Mouse (Mus musculus) adrenal gland, adult 8-10 months (tissue): Measurements from ENCODE around the gene Eng. TPM values are rescaled to one million over a fixed set of nuclear protein-coding genes. Genes with fewer than 3 reads are reported as not detected.

Experiments
- DNase-seq: peaks from one replicate; pipeline ENCODE4 v3.0.0; 2022
- total RNA-seq, 4 experiments: library from RNA; stranded (reverse); gene quantifications; 2 replicates each; pipeline ENCODE4 v1.2.4; 2022

Eng gene
- total RNA-seq, result 100 to 1,000 TPM in 3 of 4 experiments, 10 to 100 TPM in 1; 96.0 to 134 (median 120) TPM

DNA sequence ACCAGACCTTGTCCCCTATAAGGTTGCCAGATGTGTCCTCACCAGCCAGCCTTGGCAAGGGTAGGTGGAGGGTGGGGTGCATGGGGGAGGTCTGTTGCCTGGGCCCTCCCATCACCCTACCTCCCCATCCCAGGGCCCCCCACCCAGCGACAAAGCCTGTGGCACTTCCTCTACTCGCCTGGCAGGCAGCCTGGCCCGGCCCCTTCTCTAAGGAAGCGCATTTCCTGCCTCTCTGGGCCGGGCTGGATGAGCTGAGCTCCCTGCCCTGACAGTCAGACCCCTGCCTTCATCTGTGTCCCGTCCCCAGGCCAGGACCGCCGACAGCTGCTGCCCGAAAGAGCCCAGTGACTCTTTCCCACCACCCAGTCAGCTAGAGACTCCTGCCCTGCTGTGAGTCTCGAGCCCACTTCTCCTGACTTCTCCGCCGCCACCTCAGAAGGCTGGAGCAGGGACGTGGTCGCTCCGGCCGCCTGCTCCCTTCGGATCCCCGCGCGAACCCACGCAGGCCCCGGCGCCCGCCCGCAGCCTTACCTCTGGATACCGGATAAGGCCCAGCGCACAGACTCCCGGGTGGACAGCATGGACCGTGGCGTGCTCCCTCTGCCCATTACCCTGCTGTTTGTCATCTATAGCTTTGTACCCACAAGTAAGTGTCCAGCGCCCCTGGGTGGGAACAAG is at the start of gene Eng:
Gene Eng, plus strand, starts transcription at position 217 of the 678 bp plus-strand sequence.
- DNase-seq, result peak; percentile 62

DNA sequence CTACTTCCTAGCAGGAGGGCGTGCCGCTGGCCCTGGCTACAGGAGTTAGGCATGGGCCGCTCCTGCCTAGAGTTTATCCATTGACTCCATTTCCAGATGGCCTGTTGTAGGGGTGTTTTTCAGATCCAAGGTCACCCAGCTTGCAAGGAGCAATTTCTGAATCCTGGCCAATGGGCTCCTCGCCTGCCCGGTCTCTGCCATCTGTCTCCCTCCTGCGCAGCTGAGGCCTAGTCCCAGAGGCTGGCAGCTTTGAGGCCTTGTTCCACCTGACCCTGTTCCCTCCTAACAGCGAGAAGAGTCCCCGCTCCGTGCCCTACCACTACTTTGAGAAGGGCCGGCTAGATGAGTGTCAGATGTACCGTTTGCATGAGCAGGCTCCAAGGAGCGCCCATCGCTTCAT is 49.7 kb upstream of the Eng start:
- no peak for DNase-seq

DNA sequence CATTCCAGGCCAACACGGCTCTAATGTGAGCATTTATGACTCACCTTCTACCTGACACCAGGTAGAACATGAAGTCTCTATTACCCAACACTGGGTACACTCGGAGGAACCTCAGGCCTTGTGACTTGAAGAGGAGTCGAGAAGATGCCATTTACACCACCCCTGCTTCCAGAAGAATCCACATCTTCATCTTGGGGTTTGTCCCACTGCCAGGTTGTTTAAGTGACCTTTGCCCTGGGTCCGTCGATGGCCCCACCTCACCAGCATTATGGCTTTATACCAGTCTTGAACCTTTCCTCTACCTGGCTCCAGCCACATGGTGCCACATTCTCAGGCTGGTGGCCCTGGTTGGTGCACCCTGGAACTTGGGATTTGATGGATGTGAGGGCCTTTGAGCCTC is 49.1 kb upstream of the Eng start:
- no peak for DNase-seq

DNA sequence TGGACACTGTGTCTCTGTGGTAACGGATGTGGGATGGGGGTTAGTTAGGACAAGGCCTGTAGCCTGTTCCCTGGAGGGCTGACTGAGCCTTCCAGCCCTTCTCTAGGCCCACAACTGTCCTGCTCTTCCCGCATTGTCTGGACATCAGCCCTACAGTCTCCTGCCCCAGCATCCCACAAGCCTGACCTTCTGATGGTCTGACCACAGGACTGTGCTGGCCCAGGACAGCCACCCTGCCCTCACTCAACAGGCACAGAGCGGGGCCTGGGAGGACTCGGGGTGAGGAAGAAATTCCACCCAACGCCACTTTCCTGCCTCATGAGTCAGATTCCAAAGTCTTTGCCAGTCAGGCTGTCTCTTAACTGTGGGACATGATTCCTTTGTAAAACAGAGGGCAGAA is 48.7 kb upstream of the Eng start:
- DNase-seq, result no peak

DNA sequence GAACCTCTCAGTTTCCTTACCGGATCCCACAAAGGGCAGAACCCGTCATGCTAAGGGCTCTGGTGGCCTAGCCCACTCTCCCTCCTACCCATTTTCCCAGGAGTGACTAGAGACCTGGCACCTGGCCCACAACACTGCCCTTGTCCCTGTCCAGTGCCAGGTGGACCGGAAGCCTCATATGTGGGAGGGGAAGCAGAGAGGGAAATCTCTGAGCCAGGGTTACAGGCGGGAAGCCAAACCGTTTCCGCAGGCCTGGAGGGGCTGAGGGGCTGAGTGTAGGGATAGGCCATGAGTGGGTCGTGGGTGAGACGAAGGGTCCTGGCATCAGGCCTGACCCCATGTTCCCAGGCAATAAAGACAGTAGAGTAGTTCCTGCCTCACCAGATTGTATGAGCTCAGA is 47.9 kb upstream of the Eng start:
- DNase-seq, result no peak

DNA sequence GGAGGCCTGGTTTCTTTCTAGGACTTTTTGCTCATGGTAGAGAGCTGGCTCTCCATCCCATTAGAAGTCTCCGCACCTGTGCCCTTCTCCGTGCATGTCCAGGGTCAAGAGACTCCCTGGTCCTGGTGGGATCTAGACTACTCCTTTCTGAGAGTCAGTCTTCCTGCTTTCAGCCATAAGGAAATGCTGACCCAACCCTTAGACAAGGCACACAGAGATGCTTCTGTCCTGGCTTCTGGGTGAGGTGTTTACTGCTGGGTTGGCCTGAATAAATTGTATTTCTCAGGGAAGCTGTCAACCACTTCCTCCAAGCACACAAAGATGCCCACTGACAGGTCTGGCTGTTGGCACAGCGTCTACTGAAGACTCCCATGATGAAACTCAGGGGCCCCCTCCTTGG is 47.0 kb upstream of the Eng start, which contains the start of gene St6galnac6:
Gene St6galnac6, plus strand, starts transcription at position 301 of the 400 bp plus-strand sequence.
- no peak for DNase-seq

DNA sequence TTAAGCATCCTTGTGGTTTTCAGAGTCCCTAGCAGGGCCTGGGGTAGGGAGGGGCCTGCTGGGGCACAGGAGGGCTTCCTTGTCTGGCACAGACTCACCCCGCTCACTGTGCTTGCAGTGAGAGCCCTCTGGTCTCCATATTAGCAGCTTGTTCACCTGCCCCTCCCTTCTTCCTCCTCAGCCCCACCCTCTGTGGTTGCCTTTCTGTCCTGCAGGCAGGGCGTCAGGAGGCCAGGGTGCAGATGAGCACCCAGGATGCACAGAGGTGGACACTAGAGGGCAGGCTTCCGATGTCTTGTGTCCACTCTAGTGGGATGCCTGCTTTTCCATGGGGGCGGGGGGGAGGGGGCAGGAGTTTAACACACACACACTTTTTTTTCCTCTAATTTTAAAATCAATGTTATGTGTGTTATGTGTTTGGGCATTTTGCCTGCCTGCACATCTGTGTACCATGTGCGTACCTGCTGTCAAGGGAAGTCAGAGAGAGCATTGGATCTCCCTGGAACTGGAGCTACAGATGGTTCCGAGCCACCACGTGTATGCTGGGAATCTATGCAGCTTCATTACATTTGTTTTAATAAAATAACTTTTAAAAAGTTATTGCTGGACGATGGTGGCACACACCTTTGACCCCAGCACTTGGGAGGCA is 44.9 kb upstream of the Eng start:
- no peak for DNase-seq

DNA sequence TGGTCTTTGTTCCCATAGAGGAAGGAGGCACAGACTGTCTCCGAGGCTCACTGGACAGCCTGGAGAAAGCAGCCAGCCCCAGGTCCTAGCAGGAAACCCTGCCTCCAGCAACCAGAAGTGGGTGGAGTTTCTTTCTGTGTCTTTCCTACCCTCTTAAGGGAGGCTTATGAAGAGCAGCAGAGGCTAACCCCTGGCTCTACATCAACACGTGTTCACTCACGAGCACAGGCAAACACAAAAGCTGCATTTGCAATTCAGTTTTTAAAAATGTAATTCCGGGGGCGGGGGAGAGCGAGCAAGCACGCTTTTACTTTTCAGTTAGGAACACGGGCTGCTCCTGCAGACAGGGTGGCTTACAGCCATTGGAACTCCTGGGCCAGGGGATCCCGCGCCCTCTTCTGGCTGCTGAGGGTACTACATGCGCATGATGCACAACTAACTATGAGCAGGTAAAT is 43.8 kb upstream of the Eng start:
- DNase-seq, result peak; percentile 74

DNA sequence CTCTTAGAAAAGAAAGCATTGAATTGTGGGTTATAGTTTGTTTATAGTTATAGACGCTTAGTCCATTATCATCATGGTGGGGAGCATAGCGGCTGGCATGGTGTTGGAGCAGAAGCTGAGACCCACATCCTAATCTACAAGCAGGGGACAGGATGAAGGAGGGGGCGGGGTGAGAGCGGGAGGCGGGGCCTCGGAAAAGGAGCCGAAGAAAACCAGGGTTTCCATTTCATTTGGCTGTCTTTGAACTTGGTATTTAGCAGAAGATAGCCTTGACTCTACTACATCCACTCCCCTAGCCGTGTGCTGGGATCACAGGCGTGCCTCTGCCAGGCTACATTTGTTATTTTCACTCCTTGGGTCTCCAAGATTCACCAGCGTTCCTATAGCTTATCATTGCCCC is 41.8 kb upstream of the Eng start:
- DNase-seq, result no peak

DNA sequence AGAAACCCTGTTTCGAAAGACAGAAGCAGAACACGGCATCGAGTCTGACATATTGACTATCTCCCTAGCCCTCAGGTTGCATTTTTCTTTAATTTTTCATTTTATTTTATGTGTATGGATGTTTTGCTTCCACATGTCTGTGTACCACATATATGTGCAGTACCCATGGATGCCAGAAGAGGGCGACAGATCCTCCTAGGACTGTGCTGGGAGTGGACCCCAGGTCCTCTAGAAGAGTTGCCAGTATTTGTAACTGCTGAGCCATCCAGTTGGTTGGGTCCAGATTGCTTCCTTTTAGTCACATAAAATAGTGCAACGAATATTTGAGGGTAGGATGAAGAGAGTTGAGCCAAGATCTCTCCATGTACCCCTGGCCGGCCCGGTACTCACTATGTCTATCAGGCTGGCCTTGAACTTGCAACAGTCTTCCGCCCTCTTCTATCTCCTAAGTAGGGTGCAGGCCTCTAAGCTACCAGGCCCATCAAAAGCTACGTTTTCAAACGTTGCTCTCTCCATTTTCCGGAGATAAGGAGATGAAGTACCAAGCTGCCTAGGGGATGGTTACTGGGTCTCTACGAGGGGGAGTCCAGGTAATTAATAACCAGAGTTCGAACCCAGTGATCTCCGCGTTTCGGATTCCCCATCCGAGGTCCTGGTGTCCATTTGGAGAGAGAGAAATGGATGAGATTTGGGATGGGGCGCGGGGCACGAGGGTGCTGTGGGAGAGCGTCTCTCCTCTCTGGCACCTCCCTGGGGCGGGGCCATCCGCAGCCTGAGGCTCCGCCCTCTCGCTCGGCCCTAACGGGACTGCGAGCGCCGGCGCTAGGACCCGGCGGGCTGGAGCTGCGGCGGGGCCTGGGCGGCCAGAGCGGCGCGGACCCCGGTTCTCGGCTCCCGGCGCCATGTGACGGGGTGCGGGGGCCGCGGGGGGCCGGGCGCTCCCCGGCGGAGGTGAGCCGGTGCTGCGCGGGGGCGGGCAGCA is 39.9 kb upstream of the Eng start:
- peak; percentile 77 for DNase-seq

DNA sequence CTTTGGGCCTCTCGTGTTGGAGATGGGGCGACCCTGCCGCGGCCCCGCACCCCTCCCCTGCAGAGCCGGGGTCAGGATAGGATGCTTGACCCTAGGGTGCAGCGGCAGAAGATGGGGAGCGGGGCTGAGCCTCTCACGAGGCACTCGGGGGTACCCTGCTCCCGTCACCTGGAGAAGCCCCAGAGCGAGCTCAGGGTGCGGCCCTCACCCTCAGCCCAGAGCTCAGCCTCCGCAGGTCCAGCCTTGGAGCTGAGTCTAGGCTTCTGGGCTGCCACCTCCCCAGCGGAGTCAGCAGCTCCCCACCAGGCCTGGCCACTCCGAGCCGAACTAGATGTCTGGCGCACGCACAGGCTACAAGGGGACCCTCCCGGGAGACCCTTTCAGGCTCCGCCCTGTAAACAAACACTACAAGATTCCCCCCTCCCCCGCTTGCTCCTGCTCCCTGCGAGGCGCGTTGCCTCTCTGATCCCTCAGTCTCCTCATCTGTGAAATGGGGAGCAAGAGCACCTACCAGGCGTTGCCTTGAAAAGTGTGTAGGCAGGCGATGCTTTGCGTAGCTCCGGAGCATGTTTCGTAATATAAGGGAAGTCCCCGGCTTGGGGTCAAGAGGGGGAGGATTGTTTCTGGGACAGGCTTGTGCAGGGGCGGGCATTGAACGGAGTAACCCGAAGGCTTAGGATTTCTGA is 39.0 kb upstream of the Eng start:
- no peak for DNase-seq

DNA sequence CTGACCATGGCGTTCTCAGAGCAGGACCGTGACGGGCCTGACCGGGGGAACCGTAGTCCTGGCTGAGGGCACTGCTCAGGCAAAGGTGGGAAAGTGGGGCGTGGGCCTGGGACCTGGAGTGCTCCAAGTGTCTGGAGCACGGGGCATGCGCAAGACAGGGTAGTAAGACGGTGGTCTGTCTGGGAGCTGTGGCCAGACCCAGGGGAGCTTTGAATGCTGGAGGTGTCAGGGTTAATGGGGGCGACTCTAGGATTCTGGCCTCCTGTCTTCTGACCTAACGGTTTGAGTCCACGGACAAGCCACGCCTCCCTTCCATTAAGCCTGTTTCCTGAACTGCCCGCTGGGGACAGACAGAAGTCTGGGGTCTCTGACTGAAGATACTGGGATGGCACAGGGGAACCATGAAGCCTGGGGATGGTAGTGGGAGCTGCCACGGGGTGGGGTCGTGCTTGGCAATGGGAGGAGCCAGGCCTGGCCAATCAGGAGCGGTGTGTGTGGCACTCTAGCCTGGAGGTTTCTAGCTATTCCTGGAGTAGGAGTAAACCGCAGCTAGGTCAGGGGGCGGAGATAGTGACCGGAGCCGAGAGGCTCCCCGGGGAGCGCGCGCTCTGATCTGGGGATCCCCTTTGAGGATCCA is 38.1 kb upstream of the Eng start:
- DNase-seq, result peak; percentile 81

DNA sequence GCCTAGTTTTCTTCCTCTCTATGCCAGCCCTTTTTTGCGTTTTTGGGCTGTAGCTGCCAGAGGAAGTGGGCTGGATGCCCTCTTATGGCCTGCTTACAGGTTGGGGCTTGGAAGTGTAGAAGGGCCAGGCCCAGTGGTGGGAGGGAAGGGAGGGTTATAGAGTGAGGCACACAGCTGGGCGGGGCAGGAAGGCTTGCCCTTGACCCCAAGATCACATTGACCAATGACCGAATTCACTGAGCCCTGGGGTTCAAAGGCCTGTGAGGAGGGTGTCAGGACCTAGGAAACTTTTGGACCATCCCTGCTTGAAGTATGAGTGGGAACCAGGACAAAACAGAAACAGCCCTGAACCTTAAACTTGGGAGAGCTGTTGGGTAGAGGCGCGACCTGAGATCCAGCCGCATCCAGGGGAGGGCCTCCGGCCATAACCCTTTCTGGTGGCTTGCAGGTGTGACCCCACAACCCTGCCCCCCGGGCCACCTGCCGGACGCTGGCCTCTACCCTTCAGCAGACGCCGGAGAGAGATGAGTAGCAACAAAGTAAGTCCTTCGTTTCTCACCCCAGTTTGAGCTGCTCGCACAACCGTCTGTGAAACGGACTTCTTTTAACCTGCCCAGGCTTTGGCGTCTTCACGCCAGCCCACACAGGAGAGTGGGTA is 37.5 kb upstream of the Eng start:
- DNase-seq, result peak; percentile 63

DNA sequence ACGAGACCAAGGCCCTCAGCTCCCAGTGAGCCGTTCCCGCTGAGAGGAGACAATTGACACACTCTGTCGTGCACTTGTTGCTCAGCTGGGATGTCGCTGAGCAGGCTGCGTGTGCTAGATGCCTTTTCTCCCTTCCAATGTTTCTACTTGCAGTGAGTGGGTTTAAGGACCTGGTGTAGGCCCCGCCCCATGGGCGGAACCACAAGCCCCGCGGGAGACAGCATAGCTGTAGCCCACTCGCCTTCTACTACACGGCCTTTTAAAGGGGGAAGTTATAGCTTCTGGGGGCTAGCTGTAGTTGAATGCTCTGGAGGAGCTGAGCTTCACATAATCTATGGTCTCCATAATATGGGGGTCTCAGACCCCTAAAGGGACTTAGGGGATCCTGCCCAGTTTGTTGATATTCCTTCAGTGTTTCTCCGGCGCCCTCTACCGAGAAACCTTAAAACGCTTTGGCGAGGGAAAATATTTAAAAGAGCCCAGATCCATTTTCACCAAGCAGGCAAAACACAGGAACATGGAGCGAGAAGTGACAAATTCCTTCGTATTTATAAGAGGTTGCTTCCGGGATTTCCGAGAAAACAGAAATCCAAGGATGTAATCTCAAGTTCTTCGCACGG is 35.7 kb upstream of the Eng start:
- no peak for DNase-seq

DNA sequence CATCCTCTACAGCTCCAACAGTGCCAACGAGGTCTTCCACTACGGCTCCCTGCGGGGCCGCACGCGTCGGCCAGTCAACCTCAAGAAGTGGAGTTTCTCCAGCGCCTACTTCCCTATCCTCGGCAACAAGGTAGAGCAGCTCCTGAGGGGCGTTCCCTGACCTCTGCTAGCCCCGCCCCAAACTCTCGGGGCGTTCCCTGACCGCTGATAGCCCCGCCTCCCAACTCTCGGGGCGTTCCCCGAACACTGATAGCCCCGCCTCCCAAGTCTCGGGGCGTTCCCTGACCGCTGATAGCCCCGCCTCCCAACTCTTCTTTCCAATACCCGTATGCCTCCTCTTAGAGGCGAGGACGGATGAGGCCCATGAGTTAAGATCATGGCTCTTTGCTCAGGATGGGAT is 34.1 kb upstream of the Eng start:
- DNase-seq, result no peak

DNA sequence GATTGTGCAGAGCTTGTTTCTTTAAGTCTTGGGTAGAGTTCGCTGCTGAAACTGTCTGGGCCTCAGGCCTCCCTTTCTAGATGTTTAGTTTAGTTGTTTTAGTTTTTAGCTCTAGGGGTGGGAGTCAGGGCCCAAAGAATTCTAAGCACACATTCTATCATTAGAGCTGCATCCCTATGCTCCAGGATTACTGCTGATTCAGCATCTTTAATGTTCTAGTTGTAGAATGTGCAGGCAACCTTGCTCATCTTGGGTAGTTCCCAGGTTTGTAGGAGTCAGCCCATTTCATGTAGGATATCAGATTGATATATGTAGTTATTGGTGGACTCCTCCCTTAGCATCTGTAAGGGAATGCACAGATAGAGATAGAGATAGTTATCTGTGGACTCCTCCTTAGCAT is 29.3 kb upstream of the Eng start:
- DNase-seq, result no peak

DNA sequence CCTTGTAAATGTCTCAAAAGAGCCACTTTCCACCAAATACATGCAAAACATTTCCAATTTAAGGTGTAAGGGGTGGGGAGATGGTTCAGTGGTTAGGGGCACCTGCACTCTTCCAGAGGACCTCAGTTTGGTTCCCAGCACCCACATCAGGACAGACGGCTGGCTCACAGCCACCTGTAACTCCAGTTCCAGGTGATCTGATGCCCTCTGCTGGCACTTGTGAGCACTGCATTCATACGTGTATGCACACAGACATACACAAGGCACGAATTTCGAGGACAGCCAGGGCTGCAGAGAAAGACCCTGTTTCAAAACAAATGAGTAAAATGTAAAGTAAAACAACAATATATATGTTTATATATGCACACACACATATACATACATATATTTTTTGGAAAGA is 28.8 kb upstream of the Eng start:
- DNase-seq, result no peak

DNA sequence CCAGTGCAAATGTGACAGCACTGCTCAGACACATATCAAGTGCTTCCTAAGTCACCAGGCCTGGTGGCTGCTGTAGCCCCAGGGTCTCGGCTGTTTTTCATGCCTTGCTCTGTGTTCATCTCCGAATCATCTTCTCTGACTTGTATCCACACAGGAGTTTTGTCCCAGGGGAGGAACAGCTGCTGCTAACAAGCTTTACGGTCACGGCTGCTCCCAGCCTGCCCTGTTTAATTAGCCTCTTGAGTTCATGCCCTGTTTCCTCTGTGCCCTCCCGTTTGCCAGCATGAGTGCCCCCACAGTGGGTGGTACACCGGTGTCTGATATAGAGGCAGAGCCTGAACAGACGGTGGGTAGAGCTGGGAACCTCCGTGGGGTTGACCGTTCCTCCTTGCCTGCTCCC is 28.3 kb upstream of the Eng start:
- DNase-seq, result no peak

DNA sequence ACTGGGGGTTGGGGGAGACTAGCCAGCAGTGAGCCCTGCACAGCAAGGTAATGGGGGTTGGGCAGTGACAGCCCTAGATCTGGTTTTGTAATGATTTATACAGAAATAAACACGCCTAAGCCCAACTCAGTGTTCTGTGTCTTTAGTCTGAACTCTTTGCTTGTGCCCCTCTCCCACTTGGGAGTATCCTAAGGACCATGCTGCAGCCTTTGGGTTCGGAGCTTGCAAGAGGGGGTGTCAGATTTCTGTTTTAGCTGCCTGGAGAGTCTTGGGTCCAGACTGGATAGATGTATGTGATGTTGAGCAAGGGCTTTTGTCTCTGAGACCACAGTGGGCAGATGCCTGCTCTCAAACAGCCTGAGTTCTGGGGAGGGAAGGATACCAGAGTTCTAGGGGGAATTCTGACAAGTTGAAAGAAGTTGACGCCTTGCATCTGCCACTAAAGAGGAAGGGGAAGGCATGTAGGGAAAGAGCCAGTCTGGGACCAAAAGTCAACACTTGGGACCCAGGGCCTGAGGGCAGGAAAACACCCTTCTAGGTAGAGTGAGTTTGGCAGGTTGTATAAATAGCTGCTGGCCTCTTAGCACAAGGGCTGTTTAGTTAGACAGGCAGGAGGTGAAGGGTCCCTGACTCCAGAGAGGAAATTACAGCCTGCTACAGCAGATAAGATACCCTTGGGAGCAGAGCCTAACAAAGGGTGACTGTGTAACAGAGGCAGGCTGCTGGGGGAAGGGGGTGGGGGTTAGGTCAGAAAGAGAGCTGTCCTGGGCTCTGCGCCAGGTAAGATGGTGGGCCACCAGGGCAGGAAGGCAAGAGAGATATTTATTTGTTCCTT is 25.5 kb upstream of the Eng start:
- DNase-seq, result no peak

DNA sequence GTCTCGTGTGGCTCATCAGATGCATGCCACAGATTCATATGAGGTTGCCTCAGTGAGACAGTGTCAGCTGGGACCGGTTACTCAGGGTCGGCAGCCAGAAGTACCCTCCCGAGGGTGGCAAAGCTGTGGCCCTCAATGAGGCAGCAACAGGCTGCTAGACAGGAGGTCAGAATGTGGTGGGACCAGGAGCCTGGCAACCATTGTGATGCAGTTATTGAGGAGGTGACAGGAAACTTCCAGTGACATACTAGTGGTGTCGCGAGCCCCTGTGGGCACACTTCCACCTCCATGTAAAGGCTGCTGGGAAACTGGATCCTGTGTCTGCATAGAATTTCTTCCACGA is 24.9 kb upstream of the Eng start, which contains the start of gene Ak1:
Gene Ak1, plus strand, starts transcription at position 242 of the 343 bp plus-strand sequence.
- DNase-seq, result no peak
